Mouse (Mus musculus) heart, postnatal 36 days (tissue): ENCODE results near the gene Olfr694. TPM values are rescaled to one million over a fixed set of nuclear protein-coding genes. Genes with fewer than 3 reads are reported as not detected.

Experiments used
- total RNA-seq, 2 experiments: library from RNA; stranded (reverse); gene quantifications; 2 replicates each; pipeline ENCODE4 v1.2.3; 2021

The Olfr694 gene
- total RNA-seq, 2 experiments from 2014 or later, result not detected

Other genes starting within 250 kb of the Olfr694 start
- gene Olfr693, start 11.2 kb downstream of the Olfr694 start, total RNA-seq, result not detected
- gene Olfr695, start 24.6 kb upstream of the Olfr694 start, total RNA-seq, result not detected
- gene Olfr697, start 50.6 kb upstream of the Olfr694 start, total RNA-seq, result not detected
- gene Olfr698, start 63.6 kb upstream of the Olfr694 start, total RNA-seq, result not detected
- not detected for gene Olfr699, start 101.4 kb upstream of the Olfr694 start, total RNA-seq
- gene Olfr700, start 117.0 kb upstream of the Olfr694 start, total RNA-seq, result not detected
- not detected for gene Olfr701, start 122.3 kb upstream of the Olfr694 start, total RNA-seq
- not detected for gene Olfr702, start 142.1 kb upstream of the Olfr694 start, total RNA-seq
- gene Olfr703, start 151.5 kb upstream of the Olfr694 start, total RNA-seq, result not detected
- not detected for gene Olfr704, start 171.4 kb upstream of the Olfr694 start, total RNA-seq
- gene Olfr705, start 185.1 kb upstream of the Olfr694 start, total RNA-seq, result not detected
- gene Olfr706, start 196.3 kb upstream of the Olfr694 start, total RNA-seq, result not detected
- gene Olfr707, start 209.4 kb upstream of the Olfr694 start, total RNA-seq, result not detected
- not detected for gene Olfr1532-ps1, start 216.2 kb upstream of the Olfr694 start, total RNA-seq
- gene Olfr709-ps1, start 240.4 kb upstream of the Olfr694 start, total RNA-seq, result not detected